ENCODE assay signal across 9 mouse cellular contexts in the genomic region with DNA sequence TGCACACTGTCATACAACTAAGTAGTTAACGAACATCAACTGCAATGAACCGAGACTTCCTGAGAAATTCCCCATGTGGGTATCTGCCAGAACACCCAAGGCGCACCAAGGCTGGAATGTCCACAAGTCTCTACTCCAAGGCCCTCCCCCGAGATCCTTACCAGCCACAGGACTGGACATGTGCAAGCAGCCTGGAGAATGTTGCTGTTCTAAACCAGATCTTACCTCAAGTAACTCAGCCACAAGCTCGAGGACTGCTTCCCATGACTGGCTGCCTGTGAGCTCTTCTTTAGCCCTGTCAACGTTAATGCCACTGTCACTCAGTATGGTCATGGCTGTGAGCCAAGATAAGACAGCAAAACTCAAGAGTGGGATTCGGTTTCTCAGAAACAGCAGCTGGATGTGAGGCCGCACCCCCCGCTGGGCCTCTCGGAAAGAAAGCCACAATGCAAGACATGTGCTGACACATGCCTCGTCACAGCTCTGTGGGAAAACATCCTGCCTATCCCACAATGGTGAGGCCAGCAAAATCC. TPM values are rescaled to one million over a fixed set of nuclear protein-coding genes. Genes with fewer than 3 reads are reported as not detected.
DNase-seq lines count a peak whose midpoint lies in the region; ATAC-seq and TF ChIP-seq lines count a peak whose summit lies in the region.
"Had no signal": no experiment of that assay in that cellular context is flagged by ENCODE, and none has a peak within 500 bp of the region (broad histone marks: within the 10 kb centered on the region; RNA-seq: fewer than 3 reads in every experiment).

No protein-coding gene starts in this region.

- H3K4me1 ChIP-seq in hindbrain, embryonic 11.5 days (replicated peaks; ENCODE audit: control insufficient read depth, insufficient read depth, low read length), result no peaks in the 10 kb centered on the region
- no peaks in the 10 kb centered on the region; the same call in none of the 2 replicates for H3K4me1 ChIP-seq in hindbrain, embryonic 14.5 days (replicated peaks; ENCODE audit: control insufficient read depth, insufficient read depth, low read length)
- H3K4me1 ChIP-seq in embryonic facial prominence, embryonic 11.5 days (ENCODE audit: control insufficient read depth, insufficient read depth, low read length), result no peaks in the 10 kb centered on the region
- H3K4me1 ChIP-seq in intestine, postnatal 0 days (replicated peaks; ENCODE audit: control insufficient read depth, insufficient read depth, low read length), result no peaks in the 10 kb centered on the region
- peaks cover 8% of the 10 kb centered on the region; the same call in 1 of the 2 replicates for H3K4me1 ChIP-seq in lung, embryonic 16.5 days (replicated peaks; ENCODE audit: control insufficient read depth, insufficient read depth, low read length)

- TF ChIP-seq CTCF in intestine, postnatal 0 days (IDR thresholded peaks at IDR 0.05; ENCODE audit: low read depth), result no peak

- peak; percentile 53; the same call in 1 of the 2 replicates for ATAC-seq in hindbrain, embryonic 11.5 days (ENCODE audit: low FRiP score)
- ATAC-seq in hindbrain, embryonic 14.5 days (ENCODE audit: low FRiP score), result no peak
- peak; percentile 64; the same call in 1 of the 2 replicates for ATAC-seq in embryonic facial prominence, embryonic 11.5 days (replicated peaks; ENCODE audit: insufficient number of reproducible peaks, low FRiP score, low TSS enrichment, low read depth)
- ATAC-seq in intestine, postnatal 0 days, result peak; percentile 23; the same call in 1 of the 2 replicates
- peak; percentile 82 for ATAC-seq in lung, embryonic 16.5 days (ENCODE audit: low read depth)

- H3K9ac ChIP-seq in hindbrain, embryonic 11.5 days (ENCODE audit: low read depth, low read length), result no peak overlapping the region
- no peak overlapping the region for H3K9ac ChIP-seq in hindbrain, embryonic 14.5 days
- H3K9ac ChIP-seq in embryonic facial prominence, embryonic 11.5 days (replicated peaks; ENCODE audit: low read length), result no peak overlapping the region
- H3K9ac ChIP-seq in intestine, postnatal 0 days (ENCODE audit: low read depth, low read length), result no peak overlapping the region
- H3K9ac ChIP-seq in lung, embryonic 16.5 days (ENCODE audit: low read length), result no peak overlapping the region
- H3K9ac ChIP-seq: neural tube, embryonic 12.5 days had no signal

- H3K27ac ChIP-seq in hindbrain, embryonic 11.5 days (ENCODE audit: low read depth, low read length), result no peak overlapping the region
- no peak overlapping the region for H3K27ac ChIP-seq in hindbrain, embryonic 14.5 days
- no peak overlapping the region for H3K27ac ChIP-seq in embryonic facial prominence, embryonic 11.5 days (replicated peaks; ENCODE audit: low read depth, low read length)
- H3K27ac ChIP-seq in intestine, postnatal 0 days (ENCODE audit: low read depth, low read length), result no peak overlapping the region
- no peak overlapping the region for H3K27ac ChIP-seq in lung, embryonic 16.5 days (ENCODE audit: low read length)
- H3K27ac ChIP-seq: neural tube, embryonic 12.5 days had no signal

- 67% methylated on average over 11 of the region's 11 CpGs for WGBS in hindbrain, embryonic 11.5 days
- WGBS in hindbrain, embryonic 14.5 days, result 56% methylated on average over 11 of the region's 11 CpGs
- 60% methylated on average over 11 of the region's 11 CpGs for WGBS in embryonic facial prominence, embryonic 11.5 days
- WGBS in intestine, postnatal 0 days, result 56% methylated on average over 11 of the region's 11 CpGs
- WGBS in lung, embryonic 16.5 days, result 37% methylated on average over 11 of the region's 11 CpGs

- H3K36me3 ChIP-seq in hindbrain, embryonic 11.5 days (ENCODE audit: control insufficient read depth, insufficient read depth, low read length), result no peaks in the 10 kb centered on the region
- no peaks in the 10 kb centered on the region for H3K36me3 ChIP-seq in hindbrain, embryonic 14.5 days (replicated peaks; ENCODE audit: control insufficient read depth, insufficient read depth)
- no peaks in the 10 kb centered on the region for H3K36me3 ChIP-seq in embryonic facial prominence, embryonic 11.5 days (replicated peaks; ENCODE audit: control insufficient read depth, insufficient read depth, low read depth, low read length)
- peaks cover 4% of the 10 kb centered on the region; the same call in 1 of the 2 replicates for H3K36me3 ChIP-seq in intestine, postnatal 0 days (ENCODE audit: control insufficient read depth, insufficient read depth)
- H3K36me3 ChIP-seq in lung, embryonic 16.5 days (ENCODE audit: control insufficient read depth, insufficient read depth, low read length), result no peaks in the 10 kb centered on the region
- H3K36me3 ChIP-seq: neural tube, embryonic 12.5 days had no signal

- H3K4me3 ChIP-seq in hindbrain, embryonic 11.5 days (ENCODE audit: low read depth, low read length), result no peak overlapping the region
- no peak overlapping the region for H3K4me3 ChIP-seq in hindbrain, embryonic 14.5 days (replicated peaks; ENCODE audit: low read length)
- H3K4me3 ChIP-seq in embryonic facial prominence, embryonic 11.5 days (ENCODE audit: low read depth, low read length), result no peak overlapping the region
- H3K4me3 ChIP-seq in intestine, postnatal 0 days (ENCODE audit: low read depth, low read length), result no peak overlapping the region
- H3K4me3 ChIP-seq in lung, embryonic 16.5 days (ENCODE audit: low read length), result no peak overlapping the region
- H3K4me3 ChIP-seq: neural tube, embryonic 12.5 days had no signal

- H3K27me3 ChIP-seq in hindbrain, embryonic 11.5 days (ENCODE audit: control insufficient read depth, insufficient read depth, low read length), result no peaks in the 10 kb centered on the region
- H3K27me3 ChIP-seq in hindbrain, embryonic 14.5 days (ENCODE audit: control insufficient read depth, insufficient read depth, low read length), result no peaks in the 10 kb centered on the region
- H3K27me3 ChIP-seq in embryonic facial prominence, embryonic 11.5 days (ENCODE audit: control insufficient read depth, insufficient read depth, low read length), result no peaks in the 10 kb centered on the region
- H3K27me3 ChIP-seq in intestine, postnatal 0 days (replicated peaks; ENCODE audit: control insufficient read depth, insufficient read depth, low read length), result no peaks in the 10 kb centered on the region
- no peaks in the 10 kb centered on the region for H3K27me3 ChIP-seq in lung, embryonic 16.5 days (ENCODE audit: control insufficient read depth, insufficient read depth, low read depth, low read length)
- H3K27me3 ChIP-seq: neural tube, embryonic 12.5 days had no signal

- no peaks in the 10 kb centered on the region for H3K9me3 ChIP-seq in hindbrain, embryonic 11.5 days (ENCODE audit: control insufficient read depth, low read length)
- H3K9me3 ChIP-seq in hindbrain, embryonic 14.5 days (ENCODE audit: control insufficient read depth, low read length), result no peaks in the 10 kb centered on the region
- H3K9me3 ChIP-seq in embryonic facial prominence, embryonic 11.5 days (replicated peaks; ENCODE audit: control insufficient read depth, low read length), result no peaks in the 10 kb centered on the region
- no peaks in the 10 kb centered on the region for H3K9me3 ChIP-seq in intestine, postnatal 0 days (ENCODE audit: control insufficient read depth)
- no peaks in the 10 kb centered on the region for H3K9me3 ChIP-seq in lung, embryonic 16.5 days (ENCODE audit: control insufficient read depth, low read length)
- H3K9me3 ChIP-seq: neural tube, embryonic 12.5 days had no signal

- H3K4me2 ChIP-seq in hindbrain, embryonic 11.5 days (replicated peaks; ENCODE audit: low read depth, low read length), result no peak overlapping the region
- no peak overlapping the region for H3K4me2 ChIP-seq in hindbrain, embryonic 14.5 days (replicated peaks)
- H3K4me2 ChIP-seq in embryonic facial prominence, embryonic 11.5 days (ENCODE audit: low read depth, low read length), result no peak overlapping the region
- H3K4me2 ChIP-seq in intestine, postnatal 0 days (replicated peaks; ENCODE audit: low read depth), result no peak overlapping the region
- no peak overlapping the region for H3K4me2 ChIP-seq in lung, embryonic 16.5 days (ENCODE audit: low read depth, low read length)
- H3K4me2 ChIP-seq: neural tube, embryonic 12.5 days had no signal

- DNase-seq in hindbrain, embryonic 11.5 days (ENCODE audit: low spot score), result peak; percentile 39
- DNase-seq in hindbrain, embryonic 14.5 days (ENCODE audit: low spot score), result no peak
- DNase-seq in embryonic facial prominence, embryonic 11.5 days (ENCODE audit: low spot score), result peak; percentile 41
- peak; percentile 48 for DNase-seq in yolk sac, embryonic 10.5 days (ENCODE audit: low spot score)
- DNase-seq in cerebellum, postnatal 36 days, result no peak
- no peak for DNase-seq in cerebellum, adult 9-11 months

RNA-seq across cellular contexts. Expression of gene Ston2, which starts 42.4 kb away (rescaled TPM):
- polyA plus RNA-seq in hindbrain, embryonic 11.5 days (2014; fragmentation: Nextera tagmentation; extraction: Ambion mirVana), result 6.8 and 10.5 TPM in 2 replicates
- 9.0 and 9.5 TPM in 2 replicates for polyA plus RNA-seq in hindbrain, embryonic 14.5 days (2014; fragmentation: Nextera tagmentation; extraction: Ambion mirVana)
- polyA plus RNA-seq in embryonic facial prominence, embryonic 11.5 days (2014; fragmentation: Nextera tagmentation; extraction: Ambion mirVana), result 5.4 and 6.9 TPM in 2 replicates
- polyA plus RNA-seq in intestine, postnatal 0 days (2015; fragmentation: Nextera tagmentation; extraction: Ambion mirVana), result 2.7 and 3.5 TPM in 2 replicates
- polyA plus RNA-seq in lung, embryonic 16.5 days (2015; fragmentation: Nextera tagmentation; extraction: Ambion mirVana), result 7.5 and 7.9 TPM in 2 replicates

Comparison
In these comparisons a context has a peak if more than half of its experiments do, and no peak if none do; other contexts are left out.
1. DNase-seq: peak in hindbrain, embryonic 11.5 days (single experiment), embryonic facial prominence, embryonic 11.5 days (single experiment) and yolk sac, embryonic 10.5 days (single experiment); none in hindbrain, embryonic 14.5 days (single experiment), cerebellum, postnatal 36 days (0 of 2) and cerebellum, adult 9-11 months (single experiment).